Mouse (Mus musculus) ES-CJ7 (cell line): ENCODE measurements around the gene Gm26566.
A peak's percentile ranks its signal among the peaks of the same experiment; 100 is the strongest.
"Not testable (repeated sequence)": the region's sequence is repeated elsewhere in the genome, so short reads cannot be mapped to it uniquely, and the experiment has no call there.

Experiments
- DNase-seq: peaks from one replicate; pipeline ENCODE4 v3.0.0; 2011; ENCODE audit warnings: low read depth, low spot score

Gene Gm26566

GRCm38 (mm10) chr4:88739036-88739435 lies 17.4 kb downstream of the Gm26566 start:
- DNase-seq, result no peak

- DNase-seq, result no peak
Observed at GRCm38 (mm10) chr4:88741426-88741825, 19.8 kb downstream of the Gm26566 start.

DNA sequence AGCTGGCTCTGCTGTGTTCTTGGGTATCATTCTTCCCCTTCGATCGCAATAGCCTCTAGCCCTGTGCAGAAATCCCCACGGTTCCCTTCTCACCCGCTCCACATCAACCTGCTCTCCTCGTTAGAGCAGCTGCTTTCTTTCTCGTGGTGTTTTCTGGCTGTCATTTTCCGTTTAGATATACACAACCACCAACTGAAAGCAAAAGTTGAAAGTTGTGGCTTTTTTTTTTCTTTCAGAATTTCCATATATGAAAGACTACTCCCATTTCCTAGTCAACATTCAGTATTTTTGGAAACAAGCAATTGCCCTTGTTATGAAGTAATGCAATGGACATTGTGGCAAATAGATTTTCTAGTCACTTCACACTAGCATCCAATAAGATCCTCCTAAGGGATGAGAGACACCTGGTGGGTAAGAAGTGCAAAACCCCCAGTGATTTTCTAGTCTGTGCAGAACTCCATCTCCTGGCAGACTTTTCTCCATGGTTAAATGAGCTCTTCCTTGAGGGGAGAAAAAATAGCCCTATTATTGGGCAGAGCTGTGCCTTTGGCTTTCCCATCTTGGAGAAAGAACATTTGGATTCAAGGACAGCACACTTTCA lies 21.3 kb downstream of the Gm26566 start:
- no peak for DNase-seq

- DNase-seq, result no peak
Observed at GRCm38 (mm10) chr4:88744207-88744606, 22.6 kb downstream of the Gm26566 start.

DNA sequence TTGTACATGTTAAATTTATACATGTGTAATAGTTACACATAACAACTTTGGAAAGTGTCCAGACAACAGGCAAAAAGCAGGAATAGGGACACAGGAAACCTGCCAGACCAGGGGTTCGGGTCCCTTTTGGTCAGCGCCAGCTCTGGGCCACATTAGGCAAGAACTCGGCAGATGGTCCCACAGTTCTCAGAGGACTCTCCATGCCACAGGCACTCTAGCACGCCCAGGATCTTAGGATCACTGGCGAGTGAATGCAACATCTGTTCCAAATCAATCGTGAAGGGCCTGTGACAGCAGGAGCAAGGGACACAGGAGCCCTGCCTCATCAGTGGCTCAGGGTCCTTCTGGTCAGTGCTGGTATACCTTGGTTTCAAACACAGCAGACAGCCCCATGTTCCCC lies 28.3 kb downstream of the Gm26566 start:
- DNase-seq, result no peak

GRCm38 (mm10) chr4:88754818-88755340 lies 33.3 kb downstream of the Gm26566 start, which contains the start of gene Gm13271:
Gene Gm13271, plus strand, starts transcription at chr4:88754868.
- DNase-seq, result not testable (repeated sequence)

GRCm38 (mm10) chr4:88756581-88757513 lies 35.2 kb downstream of the Gm26566 start:
- not testable (repeated sequence) for DNase-seq

GRCm38 (mm10) chr4:88757628-88758031 lies 36.0 kb downstream of the Gm26566 start:
- not testable (repeated sequence) for DNase-seq

DNA sequence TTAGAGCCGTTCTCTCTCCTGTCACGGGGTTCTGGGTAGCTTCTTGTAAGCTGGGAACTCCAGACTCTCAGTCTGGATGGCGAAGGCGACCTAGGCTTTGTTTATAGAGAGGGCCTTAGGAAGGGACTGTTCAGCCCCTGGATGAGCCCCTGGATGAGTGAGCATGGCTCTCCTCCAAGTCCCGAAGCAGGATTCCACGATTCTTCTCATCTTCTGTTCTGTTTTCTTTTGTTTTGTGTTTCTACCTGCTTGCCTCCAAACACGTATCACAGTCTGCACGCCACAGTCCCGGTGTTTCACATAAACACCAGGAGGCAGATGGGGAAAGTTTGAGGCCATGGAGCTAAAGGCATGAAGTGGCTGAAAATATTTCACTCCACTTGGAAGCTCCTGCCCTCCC lies 37.1 kb downstream of the Gm26566 start:
- not testable (repeated sequence) for DNase-seq

GRCm38 (mm10) chr4:88759610-88760268 lies 38.1 kb downstream of the Gm26566 start, which contains the start of gene Gm13283:
Gene Gm13283, plus strand, starts transcription at chr4:88760119.
- DNase-seq, result peak; percentile 21

- DNase-seq, result not testable (repeated sequence)
Observed at GRCm38 (mm10) chr4:88760431-88760830, 38.8 kb downstream of the Gm26566 start.

GRCm38 (mm10) chr4:88761776-88762175 lies 40.2 kb downstream of the Gm26566 start:
- DNase-seq, result not testable (repeated sequence)

- DNase-seq, result not testable (repeated sequence)
Observed at GRCm38 (mm10) chr4:88762341-88762740, 40.7 kb downstream of the Gm26566 start.

DNA sequence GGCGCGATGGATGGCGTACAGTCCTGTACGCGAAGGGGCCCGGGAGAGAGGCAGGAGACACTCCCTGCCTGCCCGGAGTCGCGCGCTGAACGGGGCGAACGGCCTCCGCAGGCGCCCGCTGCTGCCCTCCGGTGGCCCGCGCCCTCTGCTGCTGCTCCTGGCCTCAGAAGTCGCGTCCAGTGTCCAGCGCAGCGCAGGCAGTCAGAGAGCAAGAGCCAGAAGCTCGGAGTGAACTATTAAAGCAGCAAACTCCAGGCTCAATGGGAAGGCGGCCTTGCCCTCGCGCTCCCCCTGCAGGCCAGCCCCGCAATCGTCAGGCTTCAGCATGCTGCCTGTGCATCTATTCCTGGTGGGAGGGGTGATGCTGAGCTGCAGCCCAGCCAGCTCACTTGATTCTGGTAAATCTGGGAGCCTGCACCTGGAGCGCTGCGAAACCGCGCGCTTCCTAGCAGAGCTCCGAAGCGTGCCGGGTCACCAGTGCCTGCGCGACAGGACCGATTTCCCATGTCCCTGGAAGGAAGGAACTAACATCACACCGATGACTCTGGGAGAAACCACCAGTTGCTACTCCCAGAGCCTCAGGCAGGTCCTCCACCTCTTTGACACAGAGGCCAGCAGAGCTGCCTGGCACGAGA lies 41.9 kb downstream of the Gm26566 start:
- DNase-seq, result not testable (repeated sequence)
